Mouse (Mus musculus) cerebellum, adult 8-10 months (tissue): ENCODE data around the gene Ccdc86.
A peak's percentile ranks its signal among the peaks of the same experiment; 100 is the strongest.

ENCODE experiments used
- DNase-seq: peaks from one replicate; pipeline ENCODE4 v3.0.0; 2022

Gene Ccdc86

DNA sequence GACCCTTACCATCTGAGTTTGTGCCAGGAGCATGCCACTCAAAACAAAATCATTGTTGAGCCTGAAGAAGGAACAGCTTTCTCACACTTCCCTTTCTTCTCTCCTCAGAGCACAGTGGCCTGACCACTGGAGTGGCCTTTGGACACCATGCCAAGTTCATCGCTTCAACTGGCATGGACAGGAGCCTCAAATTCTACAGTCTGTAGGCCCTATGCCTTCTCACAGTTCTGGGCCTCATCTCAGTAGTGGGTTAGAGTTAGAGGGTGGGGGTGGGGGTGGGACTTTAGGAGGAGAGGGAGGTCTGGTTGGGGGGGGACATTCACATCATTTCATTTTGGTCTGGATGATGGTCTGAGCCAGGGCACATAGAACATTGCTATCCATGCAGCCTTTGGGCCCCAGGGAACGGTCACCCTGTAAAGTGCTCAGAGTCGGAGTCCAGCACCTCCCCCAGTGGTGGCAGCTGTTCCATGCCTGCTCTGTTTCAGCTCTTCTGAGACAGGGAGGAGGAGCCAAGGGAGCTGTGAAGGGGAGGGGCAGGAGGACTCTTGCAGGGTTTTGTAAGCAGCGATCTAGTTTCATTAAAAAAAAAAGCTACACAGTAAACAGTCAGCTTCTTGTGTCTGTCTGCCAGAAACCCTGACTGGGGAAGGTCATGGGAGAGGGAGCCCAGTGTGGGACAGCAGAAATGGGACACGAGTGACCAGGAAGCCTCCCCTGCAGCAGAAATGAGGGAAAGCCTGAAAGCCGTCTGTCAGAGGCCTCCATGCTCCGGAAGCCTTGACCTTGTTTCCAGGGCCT, 43.9 kb downstream of the Ccdc86 start:
- DNase-seq: no peak

DNA sequence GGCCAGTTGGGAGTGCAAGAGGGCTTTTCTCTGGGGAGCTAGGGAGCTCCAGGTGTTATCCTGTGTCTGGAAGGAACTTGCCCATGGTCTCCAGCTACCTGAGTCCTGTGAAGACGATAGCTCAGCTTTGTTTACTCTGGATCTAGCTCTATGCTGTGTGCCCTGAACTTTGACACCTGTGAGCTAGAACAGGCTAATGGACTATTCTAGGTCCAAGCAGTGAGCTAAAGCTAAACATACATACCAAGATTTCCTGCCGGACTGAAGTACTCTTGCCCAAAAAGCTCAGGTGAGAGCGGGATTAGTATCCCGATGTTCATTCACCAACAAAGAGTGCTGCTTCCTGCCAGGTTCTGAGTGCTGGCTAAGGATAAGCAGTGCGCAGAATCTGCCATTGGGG, 44.6 kb downstream of the Ccdc86 start:
- DNase-seq: no peak

DNA sequence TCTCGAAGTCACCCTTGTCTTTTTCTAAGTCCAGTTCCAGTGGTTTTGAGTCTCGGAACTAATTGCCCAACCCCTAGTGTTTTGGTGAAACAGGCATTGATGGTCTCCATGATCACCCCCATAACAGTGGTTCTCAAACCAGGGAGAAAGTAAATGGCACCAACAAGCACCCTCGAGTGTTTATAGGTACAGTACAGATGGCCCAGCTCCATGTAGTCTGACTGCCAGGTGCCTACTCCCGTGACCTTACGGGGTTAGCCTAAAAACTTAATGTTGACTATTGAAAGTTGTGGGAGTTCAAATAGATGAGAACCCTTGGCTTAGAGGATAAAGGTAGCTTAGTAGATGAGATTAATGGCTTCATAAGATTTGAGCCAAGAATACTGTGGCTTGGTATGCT, 48.0 kb downstream of the Ccdc86 start:
- no peak for DNase-seq

- no peak for DNase-seq
These were observed 48.8 kb downstream of the Ccdc86 start for GRCm38 (mm10) chr19:10900315-10900714.

- no peak for DNase-seq
These were observed 51.6 kb downstream of the Ccdc86 start for GRCm38 (mm10) chr19:10897491-10897890.

DNA sequence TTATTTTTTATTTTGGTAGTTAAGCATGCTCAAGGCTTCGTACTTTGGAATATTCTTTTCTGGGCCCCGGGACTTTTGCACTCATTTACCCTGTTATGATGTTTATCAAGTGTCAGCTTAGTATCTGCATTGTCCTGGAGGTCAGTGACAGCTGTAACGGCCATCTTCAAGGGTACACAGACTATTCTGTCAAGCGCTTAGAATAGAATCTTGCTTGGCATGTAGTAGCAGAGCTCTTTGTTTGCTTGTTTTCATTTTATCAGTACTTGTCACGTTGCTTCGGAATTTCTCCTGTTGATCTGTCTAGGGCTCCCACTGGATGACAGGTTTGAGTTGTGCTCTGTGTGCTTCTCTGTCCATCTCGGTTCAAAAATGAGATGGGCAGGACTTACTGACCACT, 52.2 kb downstream of the Ccdc86 start:
- DNase-seq: no peak

DNA sequence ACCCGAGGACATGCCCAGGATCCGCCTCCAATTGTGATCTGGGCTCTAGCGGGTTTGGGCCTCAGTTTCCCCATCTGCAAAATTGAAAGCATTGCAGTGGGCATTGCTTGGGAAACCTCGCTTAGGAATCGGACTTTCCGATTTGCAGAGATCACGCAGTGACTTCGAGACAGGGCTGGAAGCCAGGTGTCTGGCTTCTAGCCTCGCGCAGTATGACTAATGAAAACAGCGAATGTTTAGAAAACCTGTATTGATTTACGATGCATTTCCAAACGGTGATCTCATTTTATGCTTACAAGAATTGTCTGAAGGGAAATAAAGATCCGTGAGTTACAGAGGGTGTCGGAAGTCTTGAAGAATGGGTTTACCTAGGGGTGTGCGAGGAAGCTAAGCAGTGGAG, 53.4 kb downstream of the Ccdc86 start:
- DNase-seq: no peak

GRCm38 (mm10) chr19:10895016-10895528, 54.0 kb downstream of the Ccdc86 start, which contains the start of gene Prpf19:
Gene Prpf19, plus strand, starts transcription at chr19:10895231.
- DNase-seq: peak; percentile 98

DNA sequence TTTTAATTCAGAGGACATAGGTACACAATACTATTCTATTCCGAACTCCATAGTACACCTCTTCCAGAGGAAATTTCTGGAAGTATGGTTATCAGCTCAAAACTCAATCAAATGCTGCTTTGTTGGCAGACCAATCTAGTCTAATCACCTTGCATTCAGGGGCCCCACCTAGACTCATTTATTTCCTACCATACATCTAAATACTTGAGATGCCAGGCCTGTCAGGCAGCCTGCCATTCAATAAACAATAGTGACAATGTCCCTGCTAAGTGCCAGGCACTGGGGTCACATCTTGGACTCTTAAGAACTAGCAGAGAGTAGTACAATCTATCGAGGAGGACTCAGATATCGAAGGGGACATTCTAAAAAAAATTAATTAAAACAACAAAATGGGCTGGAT, 56.9 kb downstream of the Ccdc86 start:
- DNase-seq: no peak
